Mouse (Mus musculus): ENCODE data around the gene Gm11273. TPM values are rescaled to one million over a fixed set of nuclear protein-coding genes. Genes with fewer than 3 reads are reported as not detected.

The Gm11273 gene
- polyA plus RNA-seq, 1 experiment = 12.7 TPM

Other genes starting within 250 kb of the Gm11273 start
- 7,749 and 11,313 TPM in 2 replicates for gene Gpx5, start 208.7 kb downstream of the Gm11273 start, polyA plus RNA-seq (2012; rRNA removed)
- gene Gpx6, start 189.3 kb downstream of the Gm11273 start, polyA plus RNA-seq (2012; rRNA removed) = 30.8 and 58.3 TPM in 2 replicates
- not detected in 2 replicates for gene Olfr1367, start 154.5 kb downstream of the Gm11273 start, polyA plus RNA-seq (2012; rRNA removed)
- gene Zscan12, start 138.6 kb downstream of the Gm11273 start, polyA plus RNA-seq (2012; rRNA removed) = 1.9 and 2.3 TPM in 2 replicates
- gene Zkscan3, start 98.7 kb downstream of the Gm11273 start, polyA plus RNA-seq (2012; rRNA removed) = 24.0 and 29.1 TPM in 2 replicates
- gene Pgbd1, start 60.4 kb downstream of the Gm11273 start, polyA plus RNA-seq (2012; rRNA removed) = 0.81 and 1.2 TPM in 2 replicates
- gene Zscan26, start 47.7 kb downstream of the Gm11273 start, polyA plus RNA-seq (2012; rRNA removed) = 22.6 and 23.8 TPM in 2 replicates
- 0.74 and 0.86 TPM in 2 replicates for gene Nkapl, start 32.9 kb downstream of the Gm11273 start, polyA plus RNA-seq (2012; rRNA removed)
- 1.7 and 2.0 TPM in 2 replicates for gene Zkscan4, start 22.5 kb downstream of the Gm11273 start, polyA plus RNA-seq (2012; rRNA removed)
- 0.76 TPM in 1 of 2 replicates, not detected in the other for gene Gm10065, start 22.0 kb downstream of the Gm11273 start, polyA plus RNA-seq (2012; rRNA removed)
- gene AK157302, start 6.2 kb downstream of the Gm11273 start, polyA plus RNA-seq (2012; rRNA removed) = 0.27 and 0.50 TPM in 2 replicates
- 6.2 and 6.3 TPM in 2 replicates for gene Zkscan8, start 29.7 kb upstream of the Gm11273 start, polyA plus RNA-seq (2012; rRNA removed)
- gene Olfr1366, start 41.4 kb upstream of the Gm11273 start, polyA plus RNA-seq (2012; rRNA removed) = not detected in 2 replicates
- not detected in 2 replicates for gene Olfr1535, start 58.5 kb upstream of the Gm11273 start, polyA plus RNA-seq (2012; rRNA removed)
- gene Olfr1364, start 80.3 kb upstream of the Gm11273 start, polyA plus RNA-seq (2012; rRNA removed) = not detected in 2 replicates
- gene Olfr1362, start 112.6 kb upstream of the Gm11273 start, polyA plus RNA-seq (2012; rRNA removed) = not detected in 2 replicates
- not detected in 2 replicates for gene Olfr11, start 141.1 kb upstream of the Gm11273 start, polyA plus RNA-seq (2012; rRNA removed)
- not detected in 2 replicates for gene Olfr1361, start 162.0 kb upstream of the Gm11273 start, polyA plus RNA-seq (2012; rRNA removed)
- not detected in 2 replicates for gene Olfr1360, start 176.0 kb upstream of the Gm11273 start, polyA plus RNA-seq (2012; rRNA removed)
- gene Olfr1359, start 196.7 kb upstream of the Gm11273 start, polyA plus RNA-seq (2012; rRNA removed) = not detected in 2 replicates
- gene Hist1h2bl, start 214.7 kb upstream of the Gm11273 start, polyA plus RNA-seq (2012; rRNA removed) = 1.8 TPM in 1 of 2 replicates, not detected in the other
- gene Hist1h2ai, start 215.0 kb upstream of the Gm11273 start, polyA plus RNA-seq (2012; rRNA removed) = 3.0 and 4.3 TPM in 2 replicates
- 4.0 and 12.7 TPM in 2 replicates for gene Hist1h3h, start 216.2 kb upstream of the Gm11273 start, polyA plus RNA-seq (2012; rRNA removed)
- gene Hist1h2bm, start 220.6 kb upstream of the Gm11273 start, polyA plus RNA-seq (2012; rRNA removed) = 0.65 TPM in 1 of 2 replicates, not detected in the other
- 0.97 and 1.7 TPM in 2 replicates for gene Hist1h4j, start 233.6 kb upstream of the Gm11273 start, polyA plus RNA-seq (2012; rRNA removed)
- 3.7 and 10.4 TPM in 2 replicates for gene Hist1h4k, start 249.1 kb upstream of the Gm11273 start, polyA plus RNA-seq (2012; rRNA removed)

All from gonadal fat pad, adult 2 months (tissue).